Mouse (Mus musculus) urinary bladder, adult 2 months (tissue): ENCODE data around the gene Svs3b. TPM values are rescaled to one million over a fixed set of nuclear protein-coding genes. Genes with fewer than 3 reads are reported as not detected.
"Not testable (repeated sequence)": the region's sequence is repeated elsewhere in the genome, so short reads cannot be mapped to it uniquely, and the experiment has no call there.

Source experiments
- DNase-seq: peaks from one replicate; pipeline ENCODE4 v3.0.0; 2022; ENCODE audit warnings: low spot score
- polyA plus RNA-seq: library from polyadenylated mRNA; depleted of rRNA; stranded (reverse); fragments of >200 nt; gene quantifications from 2 replicates; pipeline ENCODE4 v1.2.3, GENCODE M21; 2012; rRNA removed

Gene Svs3b
- polyA plus RNA-seq, result not detected in 2 replicates

DNA sequence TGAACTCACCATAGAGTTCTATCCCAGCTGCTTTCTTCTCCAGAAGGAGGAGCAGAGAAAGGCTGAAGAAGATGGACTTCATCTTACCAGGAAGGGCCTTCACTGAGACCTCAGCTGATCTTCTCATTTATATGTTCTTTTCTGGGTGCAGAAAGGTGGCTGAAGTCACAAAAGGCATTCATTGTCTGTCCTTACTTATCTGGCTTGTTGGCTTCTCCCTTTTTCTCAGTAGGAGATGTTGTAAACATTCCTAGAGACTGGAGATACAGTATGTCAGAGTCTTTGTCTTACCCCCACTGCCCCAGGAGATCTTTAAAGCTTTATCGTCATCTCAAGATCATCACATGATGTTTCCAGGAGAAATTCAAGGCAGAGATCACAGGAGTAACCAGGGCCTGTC, at the start of gene Svs3b:
Gene Svs3b (minus strand): TSS at position 101 of the 400 bp plus-strand sequence.
- DNase-seq, result not testable (repeated sequence)

DNA sequence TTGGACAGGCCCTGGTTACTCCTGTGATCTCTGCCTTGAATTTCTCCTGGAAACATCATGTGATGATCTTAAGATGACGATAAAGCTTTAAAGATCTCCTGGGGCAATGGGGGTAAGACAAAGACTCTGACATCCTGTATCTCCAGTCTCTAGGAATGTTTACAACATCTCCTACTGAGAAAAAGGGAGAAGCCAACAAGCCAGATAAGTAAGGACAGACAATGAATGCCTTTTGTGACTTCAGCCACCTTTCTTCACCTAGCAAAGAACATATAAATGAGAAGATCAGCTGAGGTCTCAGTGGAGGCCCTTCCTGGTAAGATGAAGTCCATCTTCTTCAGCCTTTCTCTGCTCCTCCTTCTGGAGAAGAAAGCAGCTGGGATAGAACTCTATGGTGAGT, 32.5 kb upstream of the Svs3b start, which contains the start of gene Svs3a:
Gene Svs3a (plus strand): TSS at position 301 of the 400 bp plus-strand sequence.
- not testable (repeated sequence) for DNase-seq

- no peak for DNase-seq
Measured at GRCm38 (mm10) chr2:164278359-164278758, 21.9 kb upstream of the Svs3b start, which contains the start of gene Svs4. Gene Svs4, minus strand, starts transcription at chr2:164278459.

DNA sequence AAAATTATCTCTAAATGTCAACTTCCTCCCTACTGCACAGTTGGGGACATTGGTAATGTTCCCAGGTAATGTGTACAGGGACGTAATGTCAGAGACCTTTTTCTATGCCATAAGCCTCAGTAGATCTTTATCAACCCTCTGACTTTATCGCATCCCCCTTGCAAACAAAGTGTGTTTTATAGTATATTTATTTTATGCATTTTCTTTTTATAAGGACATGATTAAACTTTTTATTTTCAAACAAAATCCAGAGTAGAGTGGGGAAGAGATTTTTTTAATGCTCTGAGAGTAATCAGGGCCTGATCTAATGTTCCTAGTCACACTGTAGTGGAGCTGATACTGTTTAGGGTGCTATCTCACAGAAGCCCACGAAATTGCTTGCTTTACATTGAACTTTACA, 18.1 kb downstream of the Svs3b start, which contains the start of gene Svs2:
Gene Svs2 (minus strand): TSS at position 101 of the 400 bp plus-strand sequence.
- no peak for DNase-seq

DNA sequence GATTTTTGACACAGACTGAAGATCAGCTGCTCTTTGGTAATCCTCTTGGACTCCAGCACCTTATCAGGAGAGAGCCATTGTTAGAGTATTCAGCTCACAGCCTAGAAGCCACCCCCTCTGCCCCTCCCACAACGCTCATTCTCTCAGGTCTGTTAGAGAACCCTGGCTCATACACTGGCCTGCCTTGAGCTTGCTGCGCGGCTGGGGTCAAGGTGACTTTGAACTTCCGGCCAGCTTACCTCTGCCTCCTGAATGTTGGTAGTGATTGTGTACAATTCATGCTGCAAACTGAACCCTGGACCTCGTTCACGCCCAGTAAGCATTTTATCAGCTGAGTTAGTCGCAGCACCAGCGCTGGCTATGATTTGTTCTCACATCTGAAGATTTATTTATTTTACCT, 23.8 kb downstream of the Svs3b start:
- no peak for DNase-seq

GRCm38 (mm10) chr2:164228361-164229070, 27.9 kb downstream of the Svs3b start:
- DNase-seq, result no peak

DNA sequence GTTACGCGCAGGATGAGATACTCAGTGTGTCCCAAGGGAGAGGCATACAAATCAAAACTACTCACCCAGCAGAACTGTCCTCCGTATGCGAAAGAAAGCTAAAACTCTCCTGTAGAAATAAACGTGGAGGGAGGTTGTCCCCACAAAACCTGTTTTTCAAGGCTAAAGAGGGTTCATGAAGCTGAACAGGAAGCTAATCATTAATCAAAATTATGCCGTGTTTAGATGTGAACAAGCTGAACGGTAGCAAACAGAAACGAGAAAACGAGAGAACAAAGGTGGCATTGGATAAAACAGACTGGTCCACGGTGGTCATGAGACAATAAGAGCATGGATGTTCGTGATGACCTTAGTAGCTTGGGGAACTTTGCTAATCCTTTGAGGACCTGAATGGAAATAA, 34.9 kb downstream of the Svs3b start, which contains the start of gene Wfdc15b:
Gene Wfdc15b (minus strand): TSS at position 139 of the 400 bp plus-strand sequence.
- DNase-seq, result no peak

DNA sequence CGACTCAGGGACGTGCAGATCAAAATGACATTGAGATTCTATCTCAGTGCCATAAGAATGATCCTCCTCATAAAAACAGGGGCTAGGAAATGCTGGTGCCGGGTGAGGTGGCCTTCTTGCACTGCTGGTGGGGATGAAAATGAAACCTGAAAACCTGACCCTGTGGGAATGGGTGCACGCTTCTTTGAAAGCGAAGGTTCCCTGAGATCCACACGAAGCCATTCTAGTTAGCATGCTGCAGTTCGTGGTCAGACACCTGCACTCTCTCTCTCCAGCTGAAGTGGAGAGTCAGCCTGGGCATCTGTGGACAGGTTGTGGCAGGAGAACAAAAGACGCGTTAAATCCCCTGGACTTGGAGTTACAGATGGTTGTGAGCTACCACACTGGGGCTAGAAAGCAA, 37.1 kb downstream of the Svs3b start:
- DNase-seq, result no peak

- DNase-seq, result no peak
Measured at GRCm38 (mm10) chr2:164212711-164213110, 43.7 kb downstream of the Svs3b start.

GRCm38 (mm10) chr2:164210892-164211291, 45.5 kb downstream of the Svs3b start:
- no peak for DNase-seq

DNA sequence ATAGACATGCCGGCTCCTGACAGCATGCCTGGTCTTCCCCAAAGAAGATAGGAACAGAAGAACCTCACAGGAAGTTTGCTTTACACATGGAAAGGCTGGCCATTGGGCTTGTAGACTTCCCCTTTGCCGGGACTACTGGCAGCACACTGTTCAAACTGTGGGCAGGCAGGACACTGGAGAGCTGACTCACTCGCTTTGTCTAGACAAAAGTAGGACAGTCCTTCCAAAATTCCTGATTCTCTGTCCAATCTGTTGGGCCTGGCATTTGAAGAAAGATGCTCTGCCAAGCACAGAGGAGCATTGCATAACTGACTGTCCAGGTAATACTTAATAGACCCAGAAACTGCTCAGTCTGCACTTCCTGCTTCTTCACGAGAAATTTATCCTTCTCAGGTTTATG, 49.8 kb downstream of the Svs3b start:
- no peak for DNase-seq

- DNase-seq, result not testable (repeated sequence)
Measured at GRCm38 (mm10) chr2:164206011-164206410, 50.4 kb downstream of the Svs3b start.

Other genes starting within 250 kb of the Svs3b start
- gene Pabpc1l, start 231.2 kb downstream of the Svs3b start, polyA plus RNA-seq, result 0.95 and 1.6 TPM in 2 replicates
- gene Stk4, start 186.3 kb downstream of the Svs3b start, polyA plus RNA-seq, result 18.3 and 20.9 TPM in 2 replicates
- 38.6 and 48.0 TPM in 2 replicates for gene Tomm34, start 185.5 kb downstream of the Svs3b start, polyA plus RNA-seq
- gene Kcns1, start 85.5 kb downstream of the Svs3b start, polyA plus RNA-seq, result 0.03 TPM in 1 of 2 replicates, not detected in the other
- gene Wfdc5, start 73.9 kb downstream of the Svs3b start, polyA plus RNA-seq, result 0.03 TPM in 1 of 2 replicates, not detected in the other
- 0.10 and 0.11 TPM in 2 replicates for gene Wfdc12, start 66.0 kb downstream of the Svs3b start, polyA plus RNA-seq
- not detected in 2 replicates for gene Wfdc15a, start 56.5 kb downstream of the Svs3b start, polyA plus RNA-seq
- 90.6 and 114 TPM in 2 replicates for gene Wfdc15b, start 35.0 kb downstream of the Svs3b start, polyA plus RNA-seq
- not detected in 2 replicates for gene Svs2, start 18.2 kb downstream of the Svs3b start, polyA plus RNA-seq
- not detected in 2 replicates for gene Svs4, start 21.8 kb upstream of the Svs3b start, polyA plus RNA-seq
- gene Svs3a, start 32.6 kb upstream of the Svs3b start, polyA plus RNA-seq, result not detected in 2 replicates
- gene Svs6, start 60.1 kb upstream of the Svs3b start, polyA plus RNA-seq, result not detected in 2 replicates
- 0.11 TPM in 1 of 2 replicates, not detected in the other for gene Svs5, start 76.1 kb upstream of the Svs3b start, polyA plus RNA-seq
- gene Slpi, start 132.5 kb upstream of the Svs3b start, polyA plus RNA-seq, result 28.3 and 42.1 TPM in 2 replicates
- gene Rbpjl, start 146.5 kb upstream of the Svs3b start, polyA plus RNA-seq, result 0.01 TPM in 1 of 2 replicates, not detected in the other
- gene Matn4, start 148.5 kb upstream of the Svs3b start, polyA plus RNA-seq, result 3.1 and 3.4 TPM in 2 replicates
- gene Sdc4, start 187.2 kb upstream of the Svs3b start, polyA plus RNA-seq, result 150 and 162 TPM in 2 replicates
- 38.9 and 45.9 TPM in 2 replicates for gene Sys1, start 200.3 kb upstream of the Svs3b start, polyA plus RNA-seq
- gene Gm20458, start 204.3 kb upstream of the Svs3b start, polyA plus RNA-seq, result 3.0 and 4.4 TPM in 2 replicates
- not detected in 2 replicates for gene Trp53tg5, start 217.1 kb upstream of the Svs3b start, polyA plus RNA-seq
- 124 and 133 TPM in 2 replicates for gene Dbndd2, start 229.5 kb upstream of the Svs3b start, polyA plus RNA-seq
- 55.9 and 71.5 TPM in 2 replicates for gene Pigt, start 240.9 kb upstream of the Svs3b start, polyA plus RNA-seq